In genomic region chr10:26373951-26374435, GRCm38 (mm10) we compare ENCODE assay signal across 8 mouse cellular contexts. TPM values are rescaled to one million over a fixed set of nuclear protein-coding genes. Genes with fewer than 3 reads are reported as not detected.
A peak's percentile ranks its signal among the peaks of the same experiment; 100 is the strongest.
DNase-seq lines count a peak whose midpoint lies in the region; TF ChIP-seq lines count a peak whose summit lies in the region.

No protein-coding gene starts in this region.

- peak overlapping the region; percentile 99 for H3K4me3 ChIP-seq in ES-Bruce4 (ENCODE audit: low read depth, low read length)
- peak overlapping the region; percentile 85 for H3K4me3 ChIP-seq in hindbrain, embryonic 10.5 days

- H3K27ac ChIP-seq in ES-Bruce4 (ENCODE audit: insufficient read depth, low read length), result no peak overlapping the region
- H3K27ac ChIP-seq in hindbrain, embryonic 10.5 days, result peak overlapping the region; percentile 99

- H3K4me1 ChIP-seq in ES-Bruce4 (ENCODE audit: control insufficient read depth, insufficient read depth, low read length), result no peaks in the 10 kb centered on the region
- H3K4me1 ChIP-seq in hindbrain, embryonic 10.5 days (replicated peaks), result peaks cover 29% of the 10 kb centered on the region

- TF ChIP-seq CTCF in ES-Bruce4 (IDR thresholded peaks at IDR 0.05; ENCODE audit: low read depth, low read length), result no peak

- no peaks in the 10 kb centered on the region for H3K9me3 ChIP-seq in ES-Bruce4 (replicated peaks; ENCODE audit: control insufficient read depth, insufficient read depth, low read length, poor library complexity, severe bottlenecking)
- no peaks in the 10 kb centered on the region for H3K9me3 ChIP-seq in hindbrain, embryonic 10.5 days

- peaks cover 2% of the 10 kb centered on the region; the same call in 1 of the 2 replicates for H3K27me3 ChIP-seq in ES-Bruce4 (ENCODE audit: control insufficient read depth, insufficient read depth, low read length, poor library complexity, severe bottlenecking)
- no peaks in the 10 kb centered on the region for H3K27me3 ChIP-seq in hindbrain, embryonic 10.5 days (ENCODE audit: insufficient read depth, poor library complexity, severe bottlenecking)

- no peak for TF ChIP-seq POLR2A in ES-Bruce4 (IDR thresholded peaks at IDR 0.05; ENCODE audit: insufficient read depth, low read length)

- no peaks in the 10 kb centered on the region for H3K36me3 ChIP-seq in ES-Bruce4 (ENCODE audit: control insufficient read depth, insufficient read depth, low read length, poor library complexity, severe bottlenecking)
- peaks cover 1% of the 10 kb centered on the region for H3K36me3 ChIP-seq in hindbrain, embryonic 10.5 days

- no peak for TF ChIP-seq EP300 in ES-Bruce4 (IDR thresholded peaks at IDR 0.05; ENCODE audit: insufficient read depth, low read depth, low read length)

- H3K9ac ChIP-seq in ES-Bruce4 (ENCODE audit: low read depth, poor library complexity, severe bottlenecking), result peak overlapping the region; percentile 73

- under 1% methylated on average over 71 of the region's 71 CpGs for WGBS in hindbrain, embryonic 10.5 days

- peak; percentile 41 to 67 for DNase-seq in cerebellum, adult 18-20 months
- DNase-seq in forelimb bud, embryonic 11.5 days (ENCODE audit: low read depth, low spot score), result peak; percentile 27
- DNase-seq in hindbrain, embryonic 10.5 days (ENCODE audit: low spot score), result peak; percentile 70
- DNase-seq in layer of hippocampus, postnatal 25 days (ENCODE audit: extremely low spot score in 1 of 2, low spot score in 1 of 2), result peak; percentile 38 to 53
- DNase-seq in lung, postnatal 36 days, result peak; percentile 73
- peak; percentile 55 to 62 for DNase-seq in right cerebral cortex, postnatal 10 days (ENCODE audit: low spot score in 2 of 2)
- peak; percentile 65 for DNase-seq in urinary bladder, postnatal 14 days (ENCODE audit: low spot score)

RNA-seq across cellular contexts. Expression of gene L3mbtl3, which starts 1.8 kb away (rescaled TPM):
- 15.9 and 16.5 TPM in 2 replicates for polyA plus RNA-seq in ES-Bruce4 (2011; ENCODE audit: insufficient read depth, insufficient read length, low read depth, missing spikeins)
- 16.8 and 17.1 TPM in 2 replicates for polyA plus RNA-seq in hindbrain, embryonic 10.5 days (2016; fragmentation: Nextera tagmentation; extraction: Ambion mirVana)
- 10 to 100 TPM; 17.9 TPM for total RNA-seq in layer of hippocampus, postnatal 25 days (2021)
